Mouse (Mus musculus): ENCODE measurements around the gene Spdye4c.

DNA sequence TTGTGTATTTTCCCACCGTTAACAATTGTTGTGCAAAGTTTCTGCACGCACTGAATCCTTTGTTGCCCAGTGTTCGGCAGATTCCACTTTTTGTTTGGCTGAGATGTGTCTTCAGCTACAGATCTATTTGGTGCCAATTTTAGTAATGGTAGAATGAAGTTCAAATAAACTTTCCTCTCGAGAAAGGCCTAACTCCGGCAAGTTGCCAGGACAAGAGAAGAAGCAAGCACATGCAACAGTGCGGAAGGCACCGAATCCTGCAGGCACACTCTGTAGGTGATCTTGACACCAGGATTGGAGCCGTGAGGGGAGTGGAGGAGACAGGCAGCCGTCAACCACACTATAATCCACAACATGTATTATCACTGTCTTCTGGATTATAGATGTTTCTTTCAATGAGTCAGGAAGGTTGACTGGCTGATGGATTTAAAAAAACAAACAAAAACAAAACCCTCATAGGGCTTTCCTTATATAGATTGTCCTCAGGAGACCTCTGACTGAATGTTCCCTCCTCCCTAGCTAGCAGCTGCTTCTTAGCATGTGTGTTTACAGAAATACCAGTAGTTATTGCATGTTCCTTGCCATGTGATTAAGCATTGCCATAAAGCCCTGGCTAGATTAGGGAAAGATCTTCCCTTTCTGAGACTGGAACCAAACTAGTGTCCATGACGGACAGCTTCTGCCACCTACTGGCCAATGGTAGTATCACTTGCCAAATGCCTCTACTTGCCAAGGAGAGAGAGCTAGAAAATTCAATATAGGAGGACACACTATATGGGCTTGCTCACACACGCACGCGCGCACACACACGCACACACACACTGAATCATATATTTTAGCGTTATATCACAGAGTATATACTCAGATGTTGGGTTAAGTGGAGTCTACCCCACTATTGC is 18.0 kb upstream of the Spdye4c start:
- no peak for TF ChIP-seq POLR2A (IDR thresholded peaks at IDR 0.05; ENCODE audit: borderline replicate concordance, low read depth, low read length)
- TF ChIP-seq CTCF (IDR thresholded peaks at IDR 0.05; ENCODE audit: low read depth, low read length) = no peak

All from bone marrow macrophage, adult 2 months (primary cell).